Mouse (Mus musculus) MEL (cell line): ENCODE results near the gene Tmem54. TPM values are rescaled to one million over a fixed set of nuclear protein-coding genes. Genes with fewer than 3 reads are reported as not detected.

Experiments
- DNase-seq: peaks from one replicate; pipeline ENCODE4 v3.0.0; 2011; ENCODE audit warnings: low read depth, low spot score
- H3K27ac ChIP-seq: 2 replicates; pipeline ENCODE4 v1.5.1; 2012; ENCODE audit warnings: low read depth, mild to moderate bottlenecking, control low read depth, low read length, moderate library complexity; ENCODE audit not compliant: control insufficient read depth
- H3K27me3 ChIP-seq, 2 experiments: fragments of 150-350 bp in 1 of 2; sonication (generic) in 1 of 2; 2 replicates each; pipeline ENCODE4 v1.6.1; 2012; ENCODE audit warnings: low read length in 2 of 2, mild to moderate bottlenecking in 2 of 2, improper control_type of control experiment in 1 of 2, moderate library complexity in 1 of 2; ENCODE audit not compliant: insufficient read depth in 2 of 2, control insufficient read depth in 1 of 2
- H3K36me3 ChIP-seq, 2 experiments: 2 replicates each; pipeline ENCODE4 v1.6.1; 2012 to 2014; ENCODE audit warnings: low read length in 2 of 2, improper control_type of control experiment in 1 of 2, inconsistent platforms in 1 of 2, mild to moderate bottlenecking in 1 of 2; ENCODE audit not compliant: insufficient read depth in 2 of 2, control insufficient read depth in 1 of 2
- H3K4me1 ChIP-seq, 2 experiments: fragments of 150-350 bp in 1 of 2; sonication (generic) in 1 of 2; 2 replicates each; pipeline ENCODE4 v1.6.1; 2012; ENCODE audit warnings: low read length in 2 of 2, improper control_type of control experiment in 1 of 2, mild to moderate bottlenecking in 1 of 2; ENCODE audit not compliant: insufficient read depth in 2 of 2, control insufficient read depth in 1 of 2
- H3K4me3 ChIP-seq, 2 experiments: fragments of 150-350 bp in 1 of 2; sonication (generic) in 1 of 2; 2 replicates each; pipeline ENCODE4 v1.5.1; 2012; ENCODE audit warnings: low read depth in 2 of 2, low read length in 2 of 2, mild to moderate bottlenecking in 2 of 2, moderate library complexity in 2 of 2, control low read depth in 1 of 2, improper control_type of control experiment in 1 of 2; ENCODE audit not compliant: control insufficient read depth in 1 of 2, insufficient read depth in 1 of 2
- H3K79me2 ChIP-seq: 2 replicates; pipeline ENCODE4 v1.6.1; 2012; ENCODE audit warnings: mild to moderate bottlenecking, low read length, moderate library complexity; ENCODE audit not compliant: control insufficient read depth, poor library complexity, insufficient read depth
- H3K9ac ChIP-seq: 2 replicates; pipeline ENCODE4 v1.6.1; 2012; ENCODE audit warnings: low read depth, mild to moderate bottlenecking, control low read depth, low read length, moderate library complexity; ENCODE audit not compliant: control insufficient read depth, poor library complexity, severe bottlenecking
- H3K9me3 ChIP-seq: fragments of 150-350 bp; sonication (generic); replicated peaks from 2 replicates; pipeline ENCODE4 v1.6.1; 2012; ENCODE audit warnings: mild to moderate bottlenecking, low read length, improper control_type of control experiment, moderate library complexity; ENCODE audit not compliant: insufficient read depth
- BHLHE40 ChIP-seq: IDR thresholded peaks from 2 replicates; pipeline ENCODE4 v1.6.1; 2012; ENCODE audit warnings: low read depth, mild to moderate bottlenecking, inconsistent platforms, low read length, improper control_type of control experiment, borderline replicate concordance
- CHD1 ChIP-seq: IDR thresholded peaks from 2 replicates; pipeline ENCODE4 v1.6.1; 2012; ENCODE audit warnings: low read depth, mild to moderate bottlenecking, inconsistent platforms, low read length, improper control_type of control experiment
- CHD2 ChIP-seq: IDR thresholded peaks from 2 replicates; pipeline ENCODE4 v1.6.1; 2011; ENCODE audit warnings: low read length, improper control_type of control experiment
- ELF1 ChIP-seq: IDR thresholded peaks from 2 replicates; pipeline ENCODE4 v1.6.1; 2014; ENCODE audit warnings: low read depth, mild to moderate bottlenecking, inconsistent platforms, low read length, improper control_type of control experiment, moderate library complexity
- EP300 ChIP-seq, 2 experiments: IDR thresholded peaks; 2 replicates each; pipeline ENCODE4 v1.6.1; 2011; ENCODE audit warnings: improper control_type of control experiment in 2 of 2, low read length in 2 of 2, low read depth in 1 of 2, mild to moderate bottlenecking in 1 of 2
- GABPA ChIP-seq: IDR thresholded peaks from 2 replicates; pipeline ENCODE4 v1.6.1; 2012; ENCODE audit warnings: low read depth, mild to moderate bottlenecking, inconsistent platforms, low read length, improper control_type of control experiment, moderate library complexity
- HCFC1 ChIP-seq: IDR thresholded peaks from 2 replicates; pipeline ENCODE4 v1.6.1; 2012; ENCODE audit warnings: low read depth, mild to moderate bottlenecking, inconsistent platforms, low read length, improper control_type of control experiment, moderate library complexity
- JUND ChIP-seq: IDR thresholded peaks from 2 replicates; pipeline ENCODE4 v1.6.1; 2011; ENCODE audit warnings: low read depth, mild to moderate bottlenecking, improper control_type of control experiment, low read length
- KAT2A ChIP-seq: conservative IDR thresholded peaks from 2 replicates; pipeline ENCODE4 v1.6.1; 2012; ENCODE audit warnings: low read depth, low read length, improper control_type of control experiment, inconsistent platforms
- MEF2A ChIP-seq: IDR thresholded peaks from 2 replicates; pipeline ENCODE4 v1.6.1; 2014; ENCODE audit warnings: low read depth, mild to moderate bottlenecking, inconsistent platforms, low read length, improper control_type of control experiment; ENCODE audit not compliant: poor library complexity, insufficient replicate concordance, severe bottlenecking; ENCODE audit errors: extremely low read depth
- MXI1 ChIP-seq: IDR thresholded peaks from 2 replicates; pipeline ENCODE4 v1.6.1; 2011; ENCODE audit warnings: mild to moderate bottlenecking, low read depth, low read length, improper control_type of control experiment
- MYC ChIP-seq: IDR thresholded peaks from 2 replicates; pipeline ENCODE4 v1.6.1; 2011; ENCODE audit warnings: low read depth, mild to moderate bottlenecking, low read length, improper control_type of control experiment, moderate library complexity
- NELFE ChIP-seq: IDR thresholded peaks from 2 replicates; pipeline ENCODE4 v1.6.1; 2011; ENCODE audit warnings: low read depth, low read length, improper control_type of control experiment
- RAD21 ChIP-seq: IDR thresholded peaks from 2 replicates; pipeline ENCODE4 v1.6.1; 2011; ENCODE audit warnings: mild to moderate bottlenecking, low read depth, low read length, improper control_type of control experiment
- RCOR1 ChIP-seq: IDR thresholded peaks from 2 replicates; pipeline ENCODE4 v1.6.1; 2012; ENCODE audit warnings: low read depth, mild to moderate bottlenecking, inconsistent platforms, low read length, improper control_type of control experiment
- SIN3A ChIP-seq: IDR thresholded peaks from 2 replicates; pipeline ENCODE4 v1.6.1; 2012; ENCODE audit warnings: low read length, improper control_type of control experiment, inconsistent platforms
- SMC3 ChIP-seq: IDR thresholded peaks from 2 replicates; pipeline ENCODE4 v1.6.1; 2011; ENCODE audit warnings: low read depth, low read length, improper control_type of control experiment
- TBP ChIP-seq: IDR thresholded peaks from 2 replicates; pipeline ENCODE4 v1.8.0; 2011; ENCODE audit warnings: low read depth, low read length, improper control_type of control experiment
- TCF12 ChIP-seq: IDR thresholded peaks from 2 replicates; pipeline ENCODE4 v1.6.1; 2014; ENCODE audit warnings: low read depth, mild to moderate bottlenecking, inconsistent platforms, low read length, improper control_type of control experiment, moderate library complexity
- UBTF ChIP-seq: IDR thresholded peaks from 2 replicates; pipeline ENCODE4 v1.6.1; 2012; ENCODE audit warnings: low read depth, mild to moderate bottlenecking, inconsistent platforms, low read length, improper control_type of control experiment, moderate library complexity, borderline replicate concordance; ENCODE audit not compliant: insufficient read depth
- USF1 ChIP-seq: IDR thresholded peaks from 2 replicates; pipeline ENCODE4 v1.6.1; 2014; ENCODE audit warnings: low read depth, mild to moderate bottlenecking, inconsistent platforms, low read length, improper control_type of control experiment, moderate library complexity
- ZC3H11A ChIP-seq: IDR thresholded peaks from 2 replicates; pipeline ENCODE4 v1.6.1; 2012; ENCODE audit warnings: low read depth, mild to moderate bottlenecking, inconsistent platforms, low read length, improper control_type of control experiment
- ZKSCAN1 ChIP-seq: IDR thresholded peaks from 2 replicates; pipeline ENCODE4 v1.6.1; 2012; ENCODE audit warnings: low read depth, mild to moderate bottlenecking, inconsistent platforms, low read length, improper control_type of control experiment, moderate library complexity
- ZMIZ1 ChIP-seq: IDR thresholded peaks from 2 replicates; pipeline ENCODE4 v1.6.1; 2012; ENCODE audit warnings: low read depth, mild to moderate bottlenecking, inconsistent platforms, low read length, improper control_type of control experiment, moderate library complexity
- polyA plus RNA-seq, 2 experiments: library from polyadenylated mRNA; stranded (reverse) in 1 of 2; unstranded in 1 of 2; fragments of >175 nt in 1 of 2; fragments of >200 nt in 1 of 2; gene quantifications; 2 replicates each; pipeline versions ENCODE4 v1.2.1 to v1.2.4; 2012; ENCODE audit warnings: low replicate concordance in 2 of 2, low read depth in 1 of 2; ENCODE audit not compliant: insufficient read length in 2 of 2, insufficient read depth in 1 of 2, missing spikeins in 1 of 2
- total RNA-seq: library from RNA; depleted of rRNA; stranded (reverse); fragments of 300-350 nt; gene quantifications from 2 replicates; pipeline ENCODE4 v1.2.3, GENCODE M21; 2012

Tmem54 gene
- total and polyA plus RNA-seq, 3 experiments = not detected

DNA sequence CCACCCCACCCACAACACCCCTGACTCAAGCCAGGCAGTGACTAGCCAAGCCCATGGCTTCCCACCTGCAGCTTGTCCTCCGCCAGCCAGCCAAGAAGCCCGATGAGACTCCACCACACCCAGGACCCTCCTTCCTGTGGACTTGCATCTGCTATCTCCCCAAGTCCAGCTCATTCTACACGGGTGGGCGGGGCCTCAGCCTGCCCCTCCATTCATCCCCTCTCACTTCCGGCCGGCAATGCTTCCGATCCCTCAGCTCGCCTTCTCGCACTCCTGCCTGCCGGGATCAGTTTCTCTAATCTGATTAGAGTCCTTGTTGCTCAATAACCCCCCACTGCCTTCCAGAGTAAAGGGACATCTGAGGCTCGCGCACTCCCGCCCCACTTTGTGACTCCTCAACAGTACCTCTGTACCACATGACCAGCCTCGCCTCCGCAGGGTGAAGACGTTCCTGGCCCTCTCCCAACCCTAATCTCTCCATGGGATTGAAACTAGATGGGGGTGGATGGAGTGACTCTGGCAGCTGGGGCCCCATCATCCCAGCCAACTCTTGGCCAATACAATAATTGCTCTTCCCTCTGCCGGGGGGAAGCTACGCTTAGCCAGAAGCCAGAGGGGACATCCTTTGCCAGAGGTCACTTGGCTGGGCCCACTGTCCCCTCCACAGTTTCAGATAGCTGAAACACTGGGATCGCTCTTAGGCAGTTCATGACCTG is 20.5 kb downstream of the Tmem54 start:
- peaks cover 0 to 3% of the 10 kb centered on the region in 2 experiments; a peak in 1 of 4 replicates for H3K36me3 ChIP-seq
- peak overlapping the region; percentile 33 for H3K27ac ChIP-seq
- H3K79me2 ChIP-seq = no peaks in the 10 kb centered on the region; the same call in 1 of the 2 replicates
- TF ChIP-seq MEF2A (no peak), UBTF (no peak), MYC (no peak), MXI1 (peak; percentile 20; the same call in 1 of the 2 replicates), ELF1 (0 out of 2 replicates have a peak, but pooled peaks have one; percentile 33), SMC3 (no peak), SIN3A (peak; percentile 48; the same call in 1 of the 2 replicates), ZMIZ1 (no peak), HCFC1 (no peak), RAD21 (no peak), KAT2A (no peak), ZKSCAN1 (no peak), RCOR1 (no peak), NELFE (no peak), JUND (no peak), USF1 (peak; percentile 80), CHD1 (no peak), ZC3H11A (no peak), BHLHE40 (no peak), EP300 (IDR thresholded peaks at IDR 0.05; ENCODE audit: low read depth in 1 of 2, low read length in 2 of 2) (no peak; a peak in 1 of 4 replicates), CHD2 (no peak), GABPA (no peak), TBP (no peak), TCF12 (no peak)
- H3K27me3 ChIP-seq = no peaks in the 10 kb centered on the region
- DNase-seq = peak; percentile 67
- peaks cover 6 to 17% of the 10 kb centered on the region in 2 experiments; a peak in 3 of 4 replicates for H3K4me1 ChIP-seq
- H3K4me3 ChIP-seq = peak overlapping the region; percentile 53 to 58; a peak in 3 of 4 replicates
- no peaks in the 10 kb centered on the region for H3K9me3 ChIP-seq
- H3K9ac ChIP-seq = peak overlapping the region; percentile 48
